Mouse (Mus musculus) embryonic stem cell, embryonic (primary cell): ENCODE results near the gene Sp9.

Experiments
- CTCF ChIA-PET, 4 experiments: fragments of 300-600 bp in 2 of 4; fragments of 350-600 bp in 2 of 4; sonication (Branson Sonifier 250); formaldehyde crosslinking; loops; one replicate each; lab custom pipeline; 2022; ENCODE audit warnings: inconsistent platforms in 2 of 4; lab: Charles Lee
- POLR2A ChIA-PET, 4 experiments: fragments of 300-600 bp in 2 of 4; fragments of 350-600 bp in 2 of 4; sonication (Branson Sonifier 250); formaldehyde crosslinking; loops; one replicate each; lab custom pipeline; 2022; ENCODE audit warnings: antibody characterized with exemption in 4 of 4, inconsistent platforms in 1 of 4; lab: Charles Lee

Gene Sp9

GRCm38 (mm10) chr2:73281048-73281661, 9.4 kb downstream of the Sp9 start:
- ChIA-PET POLR2A (interaction anchor here in 3 of 4 experiments (0.7 to 1.1 kb wide), 6 partner anchors 9 to 105 kb away, joined by 3 to 9 read pairs (median 3); partner anchors contain the start of genes Sp9 (in 2 of the 3) and Gpr155 (in 1 of the 3)), CTCF (interaction anchor here (0.6 to 1.5 kb wide), 7 partner anchors 17 to 1556 kb away, joined by 3 to 4 read pairs (median 3); no protein-coding TSS in a partner anchor)

GRCm38 (mm10) chr2:73281707-73282106, 10.0 kb downstream of the Sp9 start:
- CTCF ChIA-PET = interaction anchor here in 2 of 4 experiments (0.6 to 1.5 kb wide), 4 partner anchors 955 to 1557 kb away, joined by 3 to 4 read pairs (median 3); no protein-coding TSS in a partner anchor

GRCm38 (mm10) chr2:73285630-73286029, 13.9 kb downstream of the Sp9 start:
- ChIA-PET CTCF (interaction anchor here (0.6 to 2.0 kb wide), 9 partner anchors 8 to 134 kb away, joined by 3 to 4 read pairs (median 3); partner anchors contain the start of gene Cir1 (in 1 of the 4)), POLR2A (no interaction called here)

More at GRCm38 (mm10) chr2:73281707-73282106, 10.0 kb downstream of the Sp9 start:
- POLR2A ChIA-PET = no interaction called here

GRCm38 (mm10) chr2:73291130-73291529, 19.4 kb downstream of the Sp9 start:
- ChIA-PET CTCF (no interaction called here), POLR2A (no interaction called here)

GRCm38 (mm10) chr2:73295023-73295422, 23.3 kb downstream of the Sp9 start:
- POLR2A ChIA-PET = interaction anchor here in 2 of 4 experiments (0.6 to 1.5 kb wide), 5 partner anchors 13 to 545 kb away, joined by 3 to 4 read pairs (median 3); no protein-coding TSS in a partner anchor
- CTCF ChIA-PET = interaction anchor here in 2 of 4 experiments (0.6 to 1.5 kb wide), 3 partner anchors 9 to 16 kb away, joined by 3 to 7 read pairs (median 4); no protein-coding TSS in a partner anchor

- ChIA-PET CTCF (interaction anchor here in 2 of 4 experiments (1.1 to 1.8 kb wide), 2 partner anchors 12 to 20 kb away, joined by 4 to 5 read pairs; no protein-coding TSS in a partner anchor), POLR2A (interaction anchor here in 2 of 4 experiments (1.4 to 2.0 kb wide), 3 partner anchors 14 to 15 kb away, joined by 4 to 5 read pairs (median 4); partner anchors contain the start of genes Cir1 (in 2 of the 2) and Scrn3 (in 2 of the 2))
Observed at GRCm38 (mm10) chr2:73298154-73298553, 26.4 kb downstream of the Sp9 start.

GRCm38 (mm10) chr2:73298841-73299240, 27.1 kb downstream of the Sp9 start:
- ChIA-PET CTCF (interaction anchor here in 2 of 4 experiments (1.1 to 1.8 kb wide), 2 partner anchors 13 to 20 kb away, joined by 4 to 5 read pairs; no protein-coding TSS in a partner anchor), POLR2A (interaction anchor here in 3 of 4 experiments (0.6 to 2.0 kb wide), 5 partner anchors 13 to 149 kb away, joined by 3 to 5 read pairs (median 4); partner anchors contain the start of genes Cir1 (in 2 of the 3) and Scrn3 (in 2 of the 3))

GRCm38 (mm10) chr2:73301979-73302378, 30.3 kb downstream of the Sp9 start:
- ChIA-PET CTCF (interaction anchor here in 2 of 4 experiments (0.6 to 1.3 kb wide), 2 partner anchors 16 to 140 kb away, joined by 3 to 4 read pairs; no protein-coding TSS in a partner anchor), POLR2A (interaction anchor here (0.6 to 3.5 kb wide), 7 partner anchors 8 to 687 kb away, joined by 3 to 16 read pairs (median 4); partner anchors contain the start of genes Cir1 (in 2 of the 4), Scrn3 (in 2 of the 4) and Gpr155 (in 1 of the 4))

- POLR2A ChIA-PET = interaction anchor here in 2 of 4 experiments (0.6 to 3.5 kb wide), 4 partner anchors 10 to 84 kb away, joined by 3 to 16 read pairs (median 4); partner anchors contain the start of genes Cir1 (in 1 of the 2), Gpr155 (in 1 of the 2) and Scrn3 (in 1 of the 2)
- CTCF ChIA-PET = interaction anchor here in 2 of 4 experiments (0.6 to 1.3 kb wide), 2 partner anchors 17 to 139 kb away, joined by 3 to 4 read pairs; no protein-coding TSS in a partner anchor
Observed at GRCm38 (mm10) chr2:73302722-73303121, 31.0 kb downstream of the Sp9 start.

GRCm38 (mm10) chr2:73304506-73304905, 32.8 kb downstream of the Sp9 start:
- ChIA-PET CTCF (interaction anchor here in 1 of 4 experiments (0.6 kb wide), 1 partner anchor 19 kb away, joined by 3 read pairs; no protein-coding TSS in a partner anchor), POLR2A (interaction anchor here in 1 of 4 experiments (3.5 kb wide), 1 partner anchor 8 kb away, joined by 16 read pairs; the partner anchor contains the start of genes Cir1 and Scrn3)

GRCm38 (mm10) chr2:73306006-73306405, 34.3 kb downstream of the Sp9 start:
- POLR2A ChIA-PET = interaction anchor here in 1 of 4 experiments (0.5 kb wide), 1 partner anchor 9 kb away, joined by 6 read pairs; no protein-coding TSS in a partner anchor
- CTCF ChIA-PET = no interaction called here

GRCm38 (mm10) chr2:73312152-73313116, 40.7 kb downstream of the Sp9 start, which contains the start of the genes Scrn3 and Cir1:
Gene Scrn3, plus strand, starts transcription at chr2:73312601.
Gene Cir1, minus strand, starts transcription at chr2:73312701.
- ChIA-PET CTCF (interaction anchor here (0.6 to 1.0 kb wide), 5 partner anchors 26 to 897 kb away, joined by 3 to 8 read pairs (median 3); no protein-coding TSS in a partner anchor), POLR2A (interaction anchor here (0.6 to 2.8 kb wide), 41 partner anchors 9 to 532 kb away, joined by 3 to 27 read pairs (median 4); partner anchors contain the start of genes Gpr155 (in 3 of the 4) and Sp3 (in 2 of the 4))

GRCm38 (mm10) chr2:73313117-73313501, 41.4 kb downstream of the Sp9 start:
- CTCF ChIA-PET = interaction anchor here in 2 of 4 experiments (0.8 to 1.0 kb wide), 2 partner anchors 27 to 106 kb away, joined by 3 to 4 read pairs; no protein-coding TSS in a partner anchor
- POLR2A ChIA-PET = interaction anchor here (0.6 to 2.8 kb wide), 39 partner anchors 9 to 796 kb away, joined by 3 to 27 read pairs (median 4); partner anchors contain the start of genes Gpr155 (in 3 of the 4) and Sp3 (in 2 of the 4)

- POLR2A ChIA-PET = interaction anchor here in 3 of 4 experiments (0.7 to 2.8 kb wide), 8 partner anchors 8 to 1414 kb away, joined by 4 to 27 read pairs (median 10); partner anchors contain the start of gene Gpr155 (in 1 of the 3)
- CTCF ChIA-PET = no interaction called here
Observed at GRCm38 (mm10) chr2:73314311-73314710, 42.6 kb downstream of the Sp9 start.

GRCm38 (mm10) chr2:73317426-73317825, 45.7 kb downstream of the Sp9 start:
- ChIA-PET CTCF (interaction anchor here in 1 of 4 experiments (0.7 kb wide), 1 partner anchor 93 kb away, joined by 8 read pairs; no protein-coding TSS in a partner anchor), POLR2A (interaction anchor here in 2 of 4 experiments (0.7 kb wide), 2 partner anchors 39 to 44 kb away, joined by 3 read pairs; no protein-coding TSS in a partner anchor)

GRCm38 (mm10) chr2:73319218-73319617, 47.5 kb downstream of the Sp9 start:
- ChIA-PET CTCF (no interaction called here), POLR2A (interaction anchor here in 1 of 4 experiments (0.6 kb wide), 1 partner anchor 372 kb away, joined by 8 read pairs; no protein-coding TSS in a partner anchor)
